Mouse (Mus musculus) embryonic facial prominence, embryonic 11.5 days (tissue): ENCODE results near the gene Pde4dip. TPM values are rescaled to one million over a fixed set of nuclear protein-coding genes. Genes with fewer than 3 reads are reported as not detected.

Experiments
- ATAC-seq: fragments of 200-750 bp; cut with Nextera tagmentation; replicated peaks from 2 replicates; pipeline ENCODE4 v1.8.0; 2017; ENCODE audit warnings: low read depth; ENCODE audit not compliant: insufficient number of reproducible peaks, low FRiP score, low TSS enrichment
- DNase-seq: peaks from one replicate; pipeline ENCODE4 v3.0.0-alpha.2; 2015; ENCODE audit warnings: low spot score
- H3K27ac ChIP-seq: fragments of 300-500 bp; sonication (generic); replicated peaks from 2 replicates; pipeline ENCODE4 v1.5.1; 2014; ENCODE audit warnings: mild to moderate bottlenecking, low read depth, low read length, control low read depth
- H3K27me3 ChIP-seq: fragments of 300-500 bp; sonication (generic); 2 replicates; pipeline ENCODE4 v1.6.1; 2014; ENCODE audit warnings: mild to moderate bottlenecking, low read length, moderate library complexity, mixed read lengths; ENCODE audit not compliant: control insufficient read depth, insufficient read depth
- H3K36me3 ChIP-seq: fragments of 300-500 bp; sonication (generic); replicated peaks from 2 replicates; pipeline ENCODE4 v1.6.1; 2014; ENCODE audit warnings: low read depth, mild to moderate bottlenecking, low read length, moderate library complexity, mixed read lengths; ENCODE audit not compliant: control insufficient read depth, insufficient read depth
- H3K4me1 ChIP-seq: fragments of 300-500 bp; sonication (generic); 2 replicates; pipeline ENCODE4 v1.6.1; 2014; ENCODE audit warnings: low read length, mixed read lengths; ENCODE audit not compliant: control insufficient read depth, insufficient read depth
- H3K4me2 ChIP-seq: fragments of 300-500 bp; sonication (generic); 2 replicates; pipeline ENCODE4 v1.6.1; 2014; ENCODE audit warnings: low read depth, mild to moderate bottlenecking, control low read depth, low read length, moderate library complexity
- H3K4me3 ChIP-seq: fragments of 300-500 bp; sonication (generic); 2 replicates; pipeline ENCODE4 v1.5.1; 2014; ENCODE audit warnings: low read depth, low read length, control low read depth
- H3K9ac ChIP-seq: fragments of 300-500 bp; sonication (generic); replicated peaks from 2 replicates; pipeline ENCODE4 v1.6.1; 2014; ENCODE audit warnings: mild to moderate bottlenecking, control low read depth, low read length
- H3K9me3 ChIP-seq: fragments of 300-500 bp; sonication (generic); replicated peaks from 2 replicates; pipeline ENCODE4 v1.6.1; 2016; ENCODE audit warnings: mild to moderate bottlenecking, low read length, inconsistent platforms, mixed read lengths; ENCODE audit not compliant: control insufficient read depth
- WGBS: fragments of 180-500 bp; shearing (Covaris S2); extraction: QIAGEN DNeasy Blood & Tissue Kit; methylation state at CpG from one replicate; pipeline ENCODE4 v1.1.7; 2014; 5-methylcytosine and 5-hydroxymethylcytosine counted together
- polyA plus RNA-seq: library from polyadenylated mRNA; unstranded; fragments of >200 nt; fragmentation: Nextera tagmentation; extraction: Ambion mirVana; gene quantifications from 2 replicates; pipeline ENCODE4 v1.2.1, GENCODE M21; 2014

Pde4dip gene
- polyA plus RNA-seq, 1 experiment from 2014 or later, result 29.2 TPM

GRCm38 (mm10) chr3:97702448-97703080 is 185.9 kb downstream of the Pde4dip start:
- Histone ChIP-seq H3K9ac (no peak overlapping the region), H3K27ac (no peak overlapping the region), H3K4me1 (no peaks in the 10 kb centered on the region), H3K9me3 (no peaks in the 10 kb centered on the region), H3K27me3 (no peaks in the 10 kb centered on the region), H3K36me3 (no peaks in the 10 kb centered on the region), H3K4me3 (no peak overlapping the region), H3K4me2 (no peak overlapping the region)
- DNase-seq (no peak), ATAC-seq (no peak)
- WGBS, result 92% methylated on average over 11 of the region's 11 CpGs

GRCm38 (mm10) chr3:97701198-97701597 is 187.3 kb downstream of the Pde4dip start:
- DNase-seq (no peak), ATAC-seq (no peak)
- Histone ChIP-seq H3K9me3 (no peaks in the 10 kb centered on the region), H3K27ac (no peak overlapping the region), H3K27me3 (no peaks in the 10 kb centered on the region), H3K4me2 (no peak overlapping the region), H3K4me1 (no peaks in the 10 kb centered on the region), H3K9ac (no peak overlapping the region), H3K4me3 (no peak overlapping the region), H3K36me3 (no peaks in the 10 kb centered on the region)
- WGBS, result 52% methylated on average over 3 of the region's 3 CpGs

GRCm38 (mm10) chr3:97699061-97699460 is 189.4 kb downstream of the Pde4dip start:
- H3K9ac ChIP-seq, result no peak overlapping the region
- no peak overlapping the region for H3K27ac ChIP-seq
- ATAC-seq (no peak), DNase-seq (no peak)
- 71% methylated on average over 3 of the region's 3 CpGs for WGBS
- no peaks in the 10 kb centered on the region for H3K4me1 ChIP-seq
- H3K9me3 ChIP-seq, result no peaks in the 10 kb centered on the region
- no peaks in the 10 kb centered on the region for H3K36me3 ChIP-seq
- no peaks in the 10 kb centered on the region for H3K27me3 ChIP-seq
- H3K4me2 ChIP-seq, result no peak overlapping the region
- H3K4me3 ChIP-seq, result no peak overlapping the region

- DNase-seq, result no peak
- Histone ChIP-seq H3K4me3 (no peak overlapping the region), H3K27ac (no peak overlapping the region), H3K4me1 (no peaks in the 10 kb centered on the region), H3K27me3 (no peaks in the 10 kb centered on the region), H3K36me3 (no peaks in the 10 kb centered on the region), H3K9me3 (no peaks in the 10 kb centered on the region), H3K4me2 (no peak overlapping the region), H3K9ac (no peak overlapping the region)
- 71% methylated on average over 9 of the region's 9 CpGs for WGBS
- ATAC-seq, result no peak
These were observed 191.2 kb downstream of the Pde4dip start for GRCm38 (mm10) chr3:97697291-97697690.

- 86% methylated on average over 9 of the region's 9 CpGs for WGBS
- Histone ChIP-seq H3K4me1 (no peaks in the 10 kb centered on the region), H3K27ac (no peak overlapping the region), H3K4me2 (no peak overlapping the region), H3K4me3 (no peak overlapping the region), H3K36me3 (no peaks in the 10 kb centered on the region), H3K9me3 (no peaks in the 10 kb centered on the region), H3K9ac (no peak overlapping the region), H3K27me3 (no peaks in the 10 kb centered on the region)
- no peak for DNase-seq
- ATAC-seq, result no peak
These were observed 191.6 kb downstream of the Pde4dip start for GRCm38 (mm10) chr3:97696866-97697265.

GRCm38 (mm10) chr3:97693806-97694205 is 194.7 kb downstream of the Pde4dip start:
- WGBS, result 90% methylated on average over 6 of the region's 6 CpGs
- Histone ChIP-seq H3K4me1 (no peaks in the 10 kb centered on the region), H3K9me3 (no peaks in the 10 kb centered on the region), H3K4me3 (no peak overlapping the region), H3K9ac (no peak overlapping the region), H3K36me3 (no peaks in the 10 kb centered on the region), H3K27ac (no peak overlapping the region), H3K4me2 (no peak overlapping the region), H3K27me3 (no peaks in the 10 kb centered on the region)
- DNase-seq (no peak), ATAC-seq (no peak)

- Histone ChIP-seq H3K4me3 (no peak overlapping the region), H3K4me1 (no peaks in the 10 kb centered on the region), H3K27me3 (no peaks in the 10 kb centered on the region), H3K4me2 (no peak overlapping the region), H3K9me3 (no peaks in the 10 kb centered on the region), H3K27ac (no peak overlapping the region), H3K9ac (no peak overlapping the region), H3K36me3 (no peaks in the 10 kb centered on the region)
- 68% methylated on average over 12 of the region's 12 CpGs for WGBS
- no peak for DNase-seq
- ATAC-seq, result no peak
These were observed 197.0 kb downstream of the Pde4dip start for GRCm38 (mm10) chr3:97691443-97692017.

GRCm38 (mm10) chr3:97690590-97690989 is 197.9 kb downstream of the Pde4dip start:
- no peak overlapping the region for H3K4me2 ChIP-seq
- no peaks in the 10 kb centered on the region for H3K36me3 ChIP-seq
- no peaks in the 10 kb centered on the region for H3K9me3 ChIP-seq
- ATAC-seq (no peak), DNase-seq (no peak)
- 45% methylated on average over 7 of the region's 7 CpGs for WGBS
- H3K4me3 ChIP-seq, result no peak overlapping the region
- no peaks in the 10 kb centered on the region for H3K27me3 ChIP-seq
- H3K27ac ChIP-seq, result no peak overlapping the region
- no peaks in the 10 kb centered on the region for H3K4me1 ChIP-seq
- no peak overlapping the region for H3K9ac ChIP-seq
